Mouse (Mus musculus) spleen, postnatal 36 days (tissue): Measurements from ENCODE around the gene Smim14.

Source experiments
- DNase-seq, 2 experiments: peaks; one replicate each; pipeline ENCODE4 v3.0.0; 2022; ENCODE audit warnings: low spot score in 2 of 2, mixed read lengths in 1 of 2

Gene Smim14

DNA sequence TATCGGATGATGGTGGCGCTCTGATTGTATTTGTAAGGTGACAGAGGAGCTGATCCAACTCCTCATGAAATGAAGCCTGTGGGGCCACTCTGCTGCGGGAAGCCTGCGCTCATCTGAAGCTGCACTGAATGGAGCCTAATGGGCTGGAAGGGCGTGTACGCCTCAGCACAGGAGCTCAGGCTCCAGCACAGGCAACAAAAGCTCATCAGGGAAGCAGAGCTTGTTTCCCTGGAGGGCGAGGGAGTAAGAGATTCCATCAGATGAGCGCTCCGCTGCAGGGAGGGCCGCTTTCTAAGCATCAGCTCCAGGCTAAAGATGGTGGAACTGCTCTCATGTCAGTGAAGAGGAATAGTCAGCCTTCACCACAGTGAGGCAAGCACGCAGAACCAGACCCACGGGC, 129.0 kb downstream of the Smim14 start:
- no peak for DNase-seq

DNA sequence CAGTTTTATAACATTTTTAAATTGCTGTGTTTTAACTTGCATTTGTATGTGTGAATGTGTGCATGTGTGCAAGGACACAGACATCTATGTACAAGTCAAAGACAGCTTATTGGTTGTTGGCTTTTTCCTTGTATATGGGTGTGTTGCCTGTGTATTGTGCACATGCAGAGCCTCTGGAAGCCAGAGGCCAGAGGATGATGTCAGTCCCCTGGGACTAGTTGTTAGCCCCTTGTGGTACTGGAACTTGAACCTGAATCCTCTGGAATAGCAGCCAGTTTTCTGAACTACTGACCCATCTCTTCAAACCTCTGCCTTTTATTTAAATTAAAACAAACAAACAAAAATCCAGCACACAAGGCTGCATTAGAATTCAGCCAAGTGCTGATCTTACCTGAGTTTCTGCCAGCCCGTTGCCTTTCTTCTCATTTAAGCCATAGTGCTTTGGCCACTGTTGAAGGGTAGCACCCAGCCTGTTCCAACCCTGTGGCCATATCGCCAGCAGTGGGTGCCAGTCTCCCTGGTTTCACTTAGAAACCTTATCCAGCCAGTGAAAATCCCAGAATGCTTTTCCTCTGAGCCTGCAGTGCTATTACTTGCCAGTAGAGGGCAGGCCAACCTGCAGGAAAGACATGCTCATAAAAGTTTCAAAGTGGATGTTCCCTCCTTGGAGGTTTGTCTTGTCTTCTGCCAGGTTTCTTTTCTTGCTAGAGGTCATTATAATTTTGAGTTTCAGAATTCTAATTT, 135.6 kb downstream of the Smim14 start:
- DNase-seq = peak; percentile 59 to 64
